Mouse (Mus musculus) heart, embryonic 15.5 days (tissue): Measurements from ENCODE around the gene Kirrel3. TPM values are rescaled to one million over a fixed set of nuclear protein-coding genes. Genes with fewer than 3 reads are reported as not detected.

Experiments
- ATAC-seq: fragments of 200-750 bp; cut with Nextera tagmentation; replicated peaks from 2 replicates; pipeline ENCODE4 v1.8.0; 2017; ENCODE audit warnings: low read depth, moderate TSS enrichment; ENCODE audit not compliant: insufficient number of reproducible peaks, insufficient read depth, low FRiP score
- H3K27ac ChIP-seq: fragments of 300-500 bp; sonication (generic); 2 replicates; pipeline ENCODE4 v1.5.1; 2015; ENCODE audit warnings: mild to moderate bottlenecking, inconsistent platforms
- H3K27me3 ChIP-seq: fragments of 300-500 bp; sonication (generic); 2 replicates; pipeline ENCODE4 v1.6.1; 2015; ENCODE audit warnings: inconsistent platforms
- H3K36me3 ChIP-seq: fragments of 300-500 bp; sonication (generic); 2 replicates; pipeline ENCODE4 v1.6.1; 2015; ENCODE audit warnings: mild to moderate bottlenecking, inconsistent platforms
- H3K4me1 ChIP-seq: fragments of 300-500 bp; sonication (generic); replicated peaks from 2 replicates; pipeline ENCODE4 v1.6.1; 2015; ENCODE audit warnings: inconsistent platforms
- H3K4me2 ChIP-seq: fragments of 300-500 bp; sonication (generic); 2 replicates; pipeline ENCODE4 v1.6.1; 2015; ENCODE audit warnings: inconsistent platforms, mild to moderate bottlenecking, moderate library complexity
- H3K4me3 ChIP-seq: fragments of 300-500 bp; sonication (generic); 2 replicates; pipeline ENCODE4 v1.5.1; 2015; ENCODE audit warnings: mild to moderate bottlenecking, inconsistent platforms
- H3K9ac ChIP-seq: fragments of 300-500 bp; sonication (generic); 2 replicates; pipeline ENCODE4 v1.6.1; 2015; ENCODE audit warnings: mild to moderate bottlenecking, inconsistent platforms
- H3K9me3 ChIP-seq: fragments of 300-500 bp; sonication (generic); replicated peaks from 2 replicates; pipeline ENCODE4 v1.6.1; 2016; ENCODE audit warnings: inconsistent platforms
- WGBS: fragments of 180-500 bp; shearing (Covaris S2); methylation state at CpG from one replicate; pipeline ENCODE4 v1.1.7; 2015; ENCODE audit warnings: mixed read lengths; 5-methylcytosine and 5-hydroxymethylcytosine counted together
- polyA plus RNA-seq: library from polyadenylated mRNA; unstranded; fragments of >200 nt; fragmentation: Nextera tagmentation; extraction: Ambion mirVana; gene quantifications from 2 replicates; pipeline ENCODE4 v1.2.1, GENCODE M21; 2015

The Kirrel3 gene
- polyA plus RNA-seq, 1 experiment from 2014 or later: 1.2 TPM

GRCm38 (mm10) chr9:34695646-34696045 lies 210.0 kb downstream of the Kirrel3 start:
- Histone ChIP-seq H3K27ac (no peak overlapping the region), H3K9me3 (no peaks in the 10 kb centered on the region), H3K27me3 (no peaks in the 10 kb centered on the region), H3K36me3 (no peaks in the 10 kb centered on the region), H3K4me2 (no peak overlapping the region), H3K4me1 (no peaks in the 10 kb centered on the region), H3K9ac (no peak overlapping the region), H3K4me3 (no peak overlapping the region)
- no peak for ATAC-seq
- WGBS: 59% methylated on average over 5 of the region's 5 CpGs

GRCm38 (mm10) chr9:34703547-34704300 lies 218.0 kb downstream of the Kirrel3 start:
- Histone ChIP-seq H3K4me1 (no peaks in the 10 kb centered on the region), H3K27ac (no peak overlapping the region), H3K27me3 (no peaks in the 10 kb centered on the region; the same call in 1 of the 2 replicates), H3K4me3 (no peak overlapping the region), H3K9ac (no peak overlapping the region), H3K36me3 (no peaks in the 10 kb centered on the region), H3K4me2 (no peak overlapping the region), H3K9me3 (no peaks in the 10 kb centered on the region)
- 78% methylated on average over 12 of the region's 12 CpGs for WGBS
- ATAC-seq: no peak

- no peak for ATAC-seq
- H3K9ac ChIP-seq: no peak overlapping the region
- no peaks in the 10 kb centered on the region for H3K9me3 ChIP-seq
- WGBS: 45% methylated on average over 2 of the region's 2 CpGs
- no peak overlapping the region for H3K27ac ChIP-seq
- no peaks in the 10 kb centered on the region for H3K4me1 ChIP-seq
- H3K4me2 ChIP-seq: no peak overlapping the region
- no peaks in the 10 kb centered on the region; the same call in 1 of the 2 replicates for H3K27me3 ChIP-seq
- H3K36me3 ChIP-seq: no peaks in the 10 kb centered on the region
- H3K4me3 ChIP-seq: no peak overlapping the region
Observed at GRCm38 (mm10) chr9:34704357-34704756, 218.7 kb downstream of the Kirrel3 start.

GRCm38 (mm10) chr9:34706350-34706873 lies 220.7 kb downstream of the Kirrel3 start:
- no peak for ATAC-seq
- Histone ChIP-seq H3K27ac (no peak overlapping the region), H3K36me3 (no peaks in the 10 kb centered on the region), H3K27me3 (no peaks in the 10 kb centered on the region; the same call in 1 of the 2 replicates), H3K4me3 (no peak overlapping the region), H3K9me3 (no peaks in the 10 kb centered on the region), H3K4me1 (no peaks in the 10 kb centered on the region), H3K9ac (no peak overlapping the region), H3K4me2 (no peak overlapping the region)
- 28% methylated on average over 4 of the region's 4 CpGs for WGBS

- Histone ChIP-seq H3K27me3 (no peaks in the 10 kb centered on the region; the same call in 1 of the 2 replicates), H3K9me3 (no peaks in the 10 kb centered on the region), H3K27ac (no peak overlapping the region), H3K4me2 (no peak overlapping the region), H3K4me1 (no peaks in the 10 kb centered on the region), H3K36me3 (no peaks in the 10 kb centered on the region), H3K9ac (no peak overlapping the region), H3K4me3 (no peak overlapping the region)
- WGBS: 78% methylated on average over 6 of the region's 6 CpGs
- ATAC-seq: no peak
Observed at GRCm38 (mm10) chr9:34708691-34709090, 223.0 kb downstream of the Kirrel3 start.

GRCm38 (mm10) chr9:34711996-34712395 lies 226.3 kb downstream of the Kirrel3 start:
- Histone ChIP-seq H3K9me3 (no peaks in the 10 kb centered on the region), H3K4me1 (no peaks in the 10 kb centered on the region), H3K4me2 (no peak overlapping the region), H3K36me3 (no peaks in the 10 kb centered on the region), H3K27ac (no peak overlapping the region), H3K9ac (no peak overlapping the region), H3K4me3 (no peak overlapping the region), H3K27me3 (no peaks in the 10 kb centered on the region)
- 24% methylated on average over 1 of the region's 1 CpGs for WGBS
- ATAC-seq: no peak

- 78% methylated on average over 4 of the region's 4 CpGs for WGBS
Observed at GRCm38 (mm10) chr9:34712996-34713395, 227.3 kb downstream of the Kirrel3 start.

GRCm38 (mm10) chr9:34713462-34713926 lies 227.8 kb downstream of the Kirrel3 start:
- WGBS: 79% methylated on average over 4 of the region's 4 CpGs
- ATAC-seq: no peak
- H3K4me1 ChIP-seq: no peaks in the 10 kb centered on the region
- H3K9me3 ChIP-seq: no peaks in the 10 kb centered on the region
- no peak overlapping the region for H3K4me2 ChIP-seq
- H3K36me3 ChIP-seq: no peaks in the 10 kb centered on the region
- no peak overlapping the region for H3K4me3 ChIP-seq
- H3K27ac ChIP-seq: no peak overlapping the region
- H3K9ac ChIP-seq: no peak overlapping the region
- H3K27me3 ChIP-seq: no peaks in the 10 kb centered on the region

More at GRCm38 (mm10) chr9:34712996-34713395, 227.3 kb downstream of the Kirrel3 start:
- no peaks in the 10 kb centered on the region for H3K4me1 ChIP-seq
- H3K4me3 ChIP-seq: no peak overlapping the region
- H3K4me2 ChIP-seq: no peak overlapping the region
- no peak overlapping the region for H3K27ac ChIP-seq
- no peaks in the 10 kb centered on the region for H3K9me3 ChIP-seq
- no peak for ATAC-seq
- H3K36me3 ChIP-seq: no peaks in the 10 kb centered on the region
- no peaks in the 10 kb centered on the region for H3K27me3 ChIP-seq
- H3K9ac ChIP-seq: no peak overlapping the region

- H3K9ac ChIP-seq: no peak overlapping the region
- ATAC-seq: no peak
- no peak overlapping the region for H3K4me3 ChIP-seq
- H3K27ac ChIP-seq: no peak overlapping the region
- H3K4me2 ChIP-seq: no peak overlapping the region
- H3K9me3 ChIP-seq: no peaks in the 10 kb centered on the region
- no peaks in the 10 kb centered on the region for H3K27me3 ChIP-seq
- no peaks in the 10 kb centered on the region for H3K36me3 ChIP-seq
- H3K4me1 ChIP-seq: no peaks in the 10 kb centered on the region
- 62% methylated on average over 3 of the region's 3 CpGs for WGBS
Observed at GRCm38 (mm10) chr9:34714996-34715619, 229.4 kb downstream of the Kirrel3 start.

- 79% methylated on average over 2 of the region's 2 CpGs for WGBS
- H3K27ac ChIP-seq: no peak overlapping the region
- H3K9ac ChIP-seq: no peak overlapping the region
- ATAC-seq: no peak
- H3K4me3 ChIP-seq: no peak overlapping the region
- no peaks in the 10 kb centered on the region for H3K27me3 ChIP-seq
- no peak overlapping the region for H3K4me2 ChIP-seq
- H3K36me3 ChIP-seq: no peaks in the 10 kb centered on the region
- no peaks in the 10 kb centered on the region for H3K9me3 ChIP-seq
- peaks cover 5% of the 10 kb centered on the region; the same call in 1 of the 2 replicates for H3K4me1 ChIP-seq
Observed at GRCm38 (mm10) chr9:34716476-34716875, 230.8 kb downstream of the Kirrel3 start.

- H3K4me2 ChIP-seq: no peak overlapping the region
- no peak for ATAC-seq
- 30% methylated on average over 6 of the region's 6 CpGs for WGBS
- H3K27ac ChIP-seq: no peak overlapping the region
- H3K9ac ChIP-seq: no peak overlapping the region
- H3K4me1 ChIP-seq: peaks cover 13% of the 10 kb centered on the region; the same call in 1 of the 2 replicates
- H3K9me3 ChIP-seq: no peaks in the 10 kb centered on the region
- H3K36me3 ChIP-seq: no peaks in the 10 kb centered on the region
- no peaks in the 10 kb centered on the region for H3K27me3 ChIP-seq
- H3K4me3 ChIP-seq: no peak overlapping the region
Observed at GRCm38 (mm10) chr9:34721478-34722197, 235.9 kb downstream of the Kirrel3 start.
